Mouse (Mus musculus) neural tube, embryonic 12.5 days (tissue): ENCODE measurements at regions not wholly inside any gene's neighbourhood (a gene's known extent, or its start where the extent isn't known, plus 50 kb on each side); places are given as distances from the start of the nearest gene placed in this dataset.

Source experiments
- ATAC-seq: fragments of 200-750 bp; cut with Nextera tagmentation; 2 replicates; pipeline ENCODE4 v1.8.0; 2017; ENCODE audit warnings: low read depth, mild to moderate bottlenecking, moderate TSS enrichment, moderate library complexity; ENCODE audit not compliant: low FRiP score
- H3K27ac ChIP-seq: fragments of 300-500 bp; sonication (generic); 2 replicates; pipeline ENCODE4 v1.5.1; 2016
- H3K27me3 ChIP-seq: fragments of 300-500 bp; sonication (generic); replicated peaks from 2 replicates; pipeline ENCODE4 v1.6.1; 2016; ENCODE audit warnings: mild to moderate bottlenecking
- H3K36me3 ChIP-seq: fragments of 300-500 bp; sonication (generic); 2 replicates; pipeline ENCODE4 v1.6.1; 2016; ENCODE audit warnings: mild to moderate bottlenecking
- H3K4me1 ChIP-seq: fragments of 300-500 bp; sonication (generic); 2 replicates; pipeline ENCODE4 v1.6.1; 2016
- H3K4me2 ChIP-seq: fragments of 300-500 bp; sonication (generic); replicated peaks from 2 replicates; pipeline ENCODE4 v1.6.1; 2016; ENCODE audit warnings: mild to moderate bottlenecking
- H3K4me3 ChIP-seq: fragments of 300-500 bp; sonication (generic); 2 replicates; pipeline ENCODE4 v1.5.1; 2016
- H3K9ac ChIP-seq: fragments of 300-500 bp; sonication (generic); 2 replicates; pipeline ENCODE4 v1.6.1; 2016; ENCODE audit warnings: mild to moderate bottlenecking
- H3K9me3 ChIP-seq: fragments of 300-500 bp; sonication (generic); 2 replicates; pipeline ENCODE4 v1.6.1; 2016; ENCODE audit warnings: mild to moderate bottlenecking
- WGBS: fragments of 180-500 bp; shearing (Covaris S2); methylation state at CpG from one replicate; pipeline ENCODE4 v1.1.7; 2016; 5-methylcytosine and 5-hydroxymethylcytosine counted together

GRCm38 (mm10) chr13:73141302-73141701, 119.0 kb upstream of the Irx4 start:
- no peaks in the 10 kb centered on the region for H3K9me3 ChIP-seq
- H3K36me3 ChIP-seq: no peaks in the 10 kb centered on the region
- H3K27me3 ChIP-seq: no peaks in the 10 kb centered on the region
- no peak overlapping the region for H3K4me2 ChIP-seq
- no peak overlapping the region for H3K9ac ChIP-seq
- no peaks in the 10 kb centered on the region for H3K4me1 ChIP-seq
- H3K27ac ChIP-seq: no peak overlapping the region
- WGBS: 93% methylated on average over 2 of the region's 2 CpGs
- H3K4me3 ChIP-seq: no peak overlapping the region
- ATAC-seq: no peak

- H3K4me3 ChIP-seq: no peak overlapping the region
- H3K27ac ChIP-seq: no peak overlapping the region
- no peak overlapping the region for H3K4me2 ChIP-seq
- no peaks in the 10 kb centered on the region for H3K36me3 ChIP-seq
- peaks cover 6% of the 10 kb centered on the region; the same call in 1 of the 2 replicates for H3K27me3 ChIP-seq
- no peaks in the 10 kb centered on the region for H3K9me3 ChIP-seq
- no peak for ATAC-seq
- H3K9ac ChIP-seq: no peak overlapping the region
- 81% methylated on average over 7 of the region's 7 CpGs for WGBS
- peaks cover 12% of the 10 kb centered on the region for H3K4me1 ChIP-seq
These were observed 102.3 kb upstream of the Irx4 start for GRCm38 (mm10) chr13:73158016-73158415.

- ATAC-seq: peak; percentile 2; the same call in 1 of the 2 replicates
- no peaks in the 10 kb centered on the region for H3K36me3 ChIP-seq
- no peak overlapping the region for H3K9ac ChIP-seq
- no peak overlapping the region for H3K4me3 ChIP-seq
- peaks cover 6% of the 10 kb centered on the region; the same call in 1 of the 2 replicates for H3K27me3 ChIP-seq
- H3K4me1 ChIP-seq: peaks cover 12% of the 10 kb centered on the region
- WGBS: 33% methylated on average over 7 of the region's 7 CpGs
- no peak overlapping the region for H3K27ac ChIP-seq
- H3K9me3 ChIP-seq: no peaks in the 10 kb centered on the region
- peak overlapping the region; percentile 57 for H3K4me2 ChIP-seq
These were observed 100.8 kb upstream of the Irx4 start for GRCm38 (mm10) chr13:73159454-73159853.

GRCm38 (mm10) chr13:73159865-73160264, 100.4 kb upstream of the Irx4 start:
- WGBS: 5% methylated on average over 9 of the region's 9 CpGs
- ATAC-seq: peak; percentile 49; the same call in 1 of the 2 replicates
- Histone ChIP-seq H3K9me3 (no peaks in the 10 kb centered on the region), H3K4me2 (peak overlapping the region; percentile 57), H3K27ac (no peak overlapping the region), H3K9ac (no peak overlapping the region), H3K4me1 (peaks cover 12% of the 10 kb centered on the region), H3K4me3 (peak overlapping the region; percentile 16; the same call in 1 of the 2 replicates), H3K36me3 (no peaks in the 10 kb centered on the region), H3K27me3 (peaks cover 6% of the 10 kb centered on the region; the same call in 1 of the 2 replicates)

- Histone ChIP-seq H3K4me3 (peak overlapping the region; percentile 16; the same call in 1 of the 2 replicates), H3K36me3 (no peaks in the 10 kb centered on the region), H3K9me3 (no peaks in the 10 kb centered on the region), H3K27ac (no peak overlapping the region), H3K9ac (no peak overlapping the region), H3K4me1 (peaks cover 12% of the 10 kb centered on the region), H3K27me3 (peaks cover 6% of the 10 kb centered on the region; the same call in 1 of the 2 replicates), H3K4me2 (peak overlapping the region; percentile 57)
- 1% methylated on average over 22 of the region's 22 CpGs for WGBS
- peak; percentile 96 for ATAC-seq
These were observed 100.0 kb upstream of the Irx4 start for GRCm38 (mm10) chr13:73160289-73160688.

- WGBS: 66% methylated on average over 3 of the region's 3 CpGs
- Histone ChIP-seq H3K9ac (no peak overlapping the region), H3K27me3 (no peaks in the 10 kb centered on the region), H3K9me3 (no peaks in the 10 kb centered on the region), H3K4me2 (no peak overlapping the region), H3K4me3 (no peak overlapping the region), H3K4me1 (no peaks in the 10 kb centered on the region), H3K27ac (no peak overlapping the region), H3K36me3 (no peaks in the 10 kb centered on the region)
- ATAC-seq: no peak
These were observed 90.0 kb upstream of the Irx4 start for GRCm38 (mm10) chr13:73170301-73170700.

GRCm38 (mm10) chr13:73207931-73208448, 52.3 kb upstream of the Irx4 start:
- WGBS: 30% methylated on average over 3 of the region's 3 CpGs
- peaks cover 11% of the 10 kb centered on the region; the same call in 1 of the 2 replicates for H3K4me1 ChIP-seq
- H3K4me3 ChIP-seq: no peak overlapping the region
- H3K9me3 ChIP-seq: 0 out of 2 replicates have a peak, but pooled peaks cover 4% of the 10 kb centered on the region
- H3K27ac ChIP-seq: no peak overlapping the region
- no peak overlapping the region for H3K9ac ChIP-seq
- peaks cover 13% of the 10 kb centered on the region; the same call in 1 of the 2 replicates for H3K27me3 ChIP-seq
- H3K36me3 ChIP-seq: no peaks in the 10 kb centered on the region
- H3K4me2 ChIP-seq: no peak overlapping the region
- peak; percentile 75 for ATAC-seq
